9 mouse cellular contexts compared by ENCODE assay signal in the genomic region with DNA sequence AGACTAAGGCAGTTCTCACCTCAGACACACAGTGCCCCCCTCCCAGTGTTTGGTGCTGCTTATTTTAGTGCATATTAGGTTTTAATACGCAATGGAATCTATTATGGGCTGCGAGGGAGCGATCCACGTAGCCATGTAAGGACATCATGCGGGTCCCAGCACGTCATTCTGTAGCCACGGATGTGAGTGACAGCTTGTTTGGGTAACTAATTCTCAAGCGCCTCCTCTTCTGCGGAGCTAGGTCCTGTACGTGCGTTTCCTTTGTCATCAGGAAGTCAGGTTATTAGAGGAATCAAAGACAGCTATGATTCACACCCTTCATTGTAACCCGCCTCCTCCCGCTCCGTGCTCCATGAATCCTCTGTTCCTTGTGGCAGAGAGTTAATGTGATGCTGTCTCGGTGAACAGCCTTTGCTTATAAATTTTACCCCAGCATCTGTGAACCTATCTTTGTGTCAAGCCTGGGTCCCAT.
DNase-seq lines count a peak whose midpoint lies in the region; ATAC-seq lines count a peak whose summit lies in the region.
"Had no signal": no experiment of that assay in that cellular context is flagged by ENCODE, and none has a peak within 500 bp of the region (broad histone marks: within the 10 kb centered on the region; RNA-seq: fewer than 3 reads in every experiment).

No protein-coding gene starts in this region.

- intact Hi-C loops in left cerebral cortex, postnatal 4 days (cut with DNase I): loop anchor here (5.0 kb wide), 1 partner anchor 74 kb away; no protein-coding TSS in a partner anchor

- ATAC-seq in neural tube, embryonic 15.5 days (ENCODE audit: low FRiP score): peak; percentile 72
- no peak for ATAC-seq in cerebellum, adult (ENCODE audit: insufficient number of reproducible peaks, low FRiP score, low TSS enrichment)

- no peaks in the 10 kb centered on the region for H3K27me3 ChIP-seq in neural tube, embryonic 15.5 days (replicated peaks)

- H3K9me3 ChIP-seq in neural tube, embryonic 15.5 days (replicated peaks): no peaks in the 10 kb centered on the region

- H3K9ac ChIP-seq in neural tube, embryonic 15.5 days (replicated peaks): 0 out of 2 replicates have a peak overlapping the region, but pooled peaks have one; percentile 20

- H3K4me1 ChIP-seq in neural tube, embryonic 15.5 days: peaks cover 16% of the 10 kb centered on the region

- 0 out of 2 replicates have a peak overlapping the region, but pooled peaks have one; percentile 1 for H3K4me3 ChIP-seq in neural tube, embryonic 15.5 days (replicated peaks)

- H3K36me3 ChIP-seq in neural tube, embryonic 15.5 days: no peaks in the 10 kb centered on the region

- peak overlapping the region; percentile 63 for H3K27ac ChIP-seq in neural tube, embryonic 15.5 days (replicated peaks)

- peak; percentile 36 for DNase-seq in left cerebral cortex, adult 11 months (ENCODE audit: low spot score)
- no peak for DNase-seq in left cerebral cortex, postnatal 4 days
- DNase-seq in forelimb bud, embryonic 11.5 days (ENCODE audit: low read depth, low spot score): peak; percentile 44
- DNase-seq in left cerebral cortex, adult 9 months (ENCODE audit: low spot score in 2 of 2): peak; percentile 52 to 55
- DNase-seq in lung, postnatal 25 days (ENCODE audit: low spot score): no peak
- DNase-seq in cerebellum, adult 9-10 months: no peak
- DNase-seq: liver had no signal

- WGBS in neural tube, embryonic 15.5 days: 21% methylated on average over 15 of the region's 15 CpGs

- peak overlapping the region; percentile 46 for H3K4me2 ChIP-seq in neural tube, embryonic 15.5 days

Comparison
In these comparisons a context has a peak if more than half of its experiments do, and no peak if none do; other contexts are left out.
1. DNase-seq: peak in left cerebral cortex, adult 11 months (single experiment), forelimb bud, embryonic 11.5 days (single experiment) and left cerebral cortex, adult 9 months (2 of 2); none in left cerebral cortex, postnatal 4 days (single experiment), lung, postnatal 25 days (single experiment) and cerebellum, adult 9-10 months (single experiment).